Mouse (Mus musculus) testis, postnatal 10 days (tissue): ENCODE measurements around the gene Rgl1.
A peak's percentile ranks its signal among the peaks of the same experiment; 100 is the strongest.

Experiments
- DNase-seq: peaks from one replicate; pipeline ENCODE4 v3.0.0; 2021; ENCODE audit warnings: low spot score

The Rgl1 gene

DNA sequence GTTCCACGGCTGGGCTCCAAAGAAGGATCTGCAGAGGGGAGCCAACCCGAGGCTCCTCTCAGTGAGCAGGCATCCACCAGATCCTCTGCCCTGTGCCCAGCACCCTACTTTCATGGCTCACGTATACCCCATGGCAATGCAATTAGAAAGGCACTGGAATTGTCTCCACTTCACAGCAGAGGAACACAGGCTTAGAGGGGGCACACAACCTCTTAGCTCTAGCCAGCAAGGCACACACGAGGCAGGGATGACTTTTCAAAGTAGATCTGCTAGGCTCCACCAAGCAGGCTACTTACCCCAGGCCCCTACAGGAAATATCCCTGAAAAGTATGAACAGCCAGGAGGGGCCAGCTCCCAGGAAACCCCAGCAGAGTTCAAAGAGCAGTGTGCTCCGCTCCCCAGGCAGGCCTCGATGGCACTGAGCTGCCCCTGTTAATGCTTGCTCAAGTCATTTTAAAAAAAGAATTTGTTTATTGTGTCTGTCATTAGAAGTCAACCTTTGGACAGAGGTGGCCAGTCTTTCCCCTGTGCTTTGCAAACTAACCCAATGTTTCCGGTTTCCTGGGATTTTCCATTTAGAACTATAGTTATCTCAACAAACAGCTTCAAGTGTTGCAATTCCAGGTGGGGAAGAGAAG lies 151.3 kb downstream of the Rgl1 start:
- no peak for DNase-seq

DNA sequence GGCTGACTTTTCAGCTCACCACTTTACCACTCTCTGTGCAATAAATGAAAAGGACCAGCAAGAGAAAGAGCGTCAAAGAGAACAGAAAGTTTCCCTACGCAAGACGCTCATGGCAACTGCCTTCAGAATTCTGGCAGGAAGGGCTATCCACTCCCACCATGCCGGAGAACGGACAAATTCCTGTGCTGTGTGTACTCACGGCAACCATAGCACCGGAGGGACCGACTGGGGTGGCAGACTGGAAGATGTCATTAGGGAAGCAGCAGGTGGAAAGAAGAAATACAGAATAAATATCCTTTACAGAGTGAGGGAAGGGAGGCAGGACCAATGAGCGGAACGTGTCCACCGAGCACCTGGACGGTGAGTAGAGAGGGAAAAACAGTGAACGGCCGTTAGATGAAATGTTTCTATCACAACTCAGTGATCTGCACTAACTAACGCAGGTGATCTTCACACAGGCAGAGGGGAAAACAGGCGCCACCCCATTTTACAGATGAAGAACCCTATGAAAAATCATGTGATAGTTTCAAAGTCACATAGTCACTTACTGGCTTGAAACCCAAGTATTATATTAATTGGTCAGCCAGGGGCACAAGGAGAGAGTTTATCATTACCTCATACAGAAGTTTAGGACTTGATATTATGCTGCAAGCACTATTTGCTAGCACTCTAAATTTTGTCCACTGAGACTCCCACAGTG lies 152.8 kb downstream of the Rgl1 start:
- no peak for DNase-seq

- DNase-seq: no peak
Measured at GRCm38 (mm10) chr1:152612535-152613157, 153.5 kb downstream of the Rgl1 start.

DNA sequence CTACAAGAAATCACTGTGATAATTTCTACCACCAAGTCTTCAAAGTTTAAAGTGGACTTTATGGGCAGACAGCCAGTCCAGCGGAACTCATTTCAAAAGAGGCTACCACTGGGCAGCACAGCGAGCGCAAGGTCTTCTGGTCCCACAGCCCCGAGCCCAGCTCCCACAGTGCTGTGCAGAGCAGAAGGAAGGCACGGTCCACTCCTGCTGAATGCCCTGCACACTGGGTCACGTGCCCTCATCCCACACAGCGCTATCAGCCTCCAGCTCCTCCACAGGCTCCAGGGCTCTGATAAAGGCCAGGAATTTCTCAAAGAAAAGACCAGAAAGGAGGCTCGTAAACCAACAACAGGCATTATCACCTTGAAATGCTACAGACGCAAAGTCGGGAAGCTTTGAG lies 156.6 kb downstream of the Rgl1 start:
- DNase-seq: peak; percentile 76

DNA sequence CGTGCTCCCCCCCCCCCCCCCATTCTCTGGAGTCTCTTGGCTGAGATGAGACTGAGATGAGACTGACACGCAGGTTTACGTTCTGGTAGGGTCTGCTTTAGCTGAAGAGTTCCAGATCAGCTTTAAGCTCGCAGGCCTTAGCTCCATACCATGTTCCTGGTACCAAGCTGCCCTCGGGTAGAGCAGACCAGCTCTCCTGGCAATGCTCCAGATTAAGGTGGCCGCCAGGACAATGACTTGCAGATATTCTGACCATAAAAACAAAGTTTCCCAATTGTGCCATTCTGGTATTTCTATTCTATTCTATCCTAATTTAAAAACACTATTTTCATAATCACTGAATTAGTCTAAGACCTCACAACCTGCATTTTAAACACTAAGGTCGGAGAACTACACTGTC lies 157.1 kb downstream of the Rgl1 start:
- DNase-seq: no peak

- DNase-seq: no peak
Measured at GRCm38 (mm10) chr1:152607765-152608164, 158.4 kb downstream of the Rgl1 start.

- no peak for DNase-seq
Measured at GRCm38 (mm10) chr1:152606727-152607126, 159.4 kb downstream of the Rgl1 start.

- no peak for DNase-seq
Measured at GRCm38 (mm10) chr1:152605895-152606625, 160.1 kb downstream of the Rgl1 start.

DNA sequence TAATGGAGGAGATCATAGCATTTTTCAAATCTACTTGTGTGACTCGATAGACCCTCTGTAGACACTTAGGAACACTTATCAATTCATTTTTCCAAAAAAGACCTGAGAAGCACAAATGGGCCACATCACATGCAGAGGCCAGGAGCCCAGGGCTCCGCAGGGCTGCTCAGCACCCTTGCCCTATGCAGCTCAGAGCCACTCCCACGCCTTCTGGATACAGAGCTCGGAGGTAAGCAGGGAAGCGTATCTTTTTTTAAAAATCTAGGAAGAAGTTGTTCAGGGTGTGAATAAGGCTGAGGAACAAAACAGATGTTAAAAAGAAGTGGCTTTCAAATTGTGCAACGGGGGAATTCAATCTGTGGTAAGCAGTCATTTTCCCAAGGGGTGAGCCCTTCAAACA lies 162.0 kb downstream of the Rgl1 start:
- DNase-seq: no peak

- no peak for DNase-seq
Measured at GRCm38 (mm10) chr1:152603628-152604027, 162.5 kb downstream of the Rgl1 start.

DNA sequence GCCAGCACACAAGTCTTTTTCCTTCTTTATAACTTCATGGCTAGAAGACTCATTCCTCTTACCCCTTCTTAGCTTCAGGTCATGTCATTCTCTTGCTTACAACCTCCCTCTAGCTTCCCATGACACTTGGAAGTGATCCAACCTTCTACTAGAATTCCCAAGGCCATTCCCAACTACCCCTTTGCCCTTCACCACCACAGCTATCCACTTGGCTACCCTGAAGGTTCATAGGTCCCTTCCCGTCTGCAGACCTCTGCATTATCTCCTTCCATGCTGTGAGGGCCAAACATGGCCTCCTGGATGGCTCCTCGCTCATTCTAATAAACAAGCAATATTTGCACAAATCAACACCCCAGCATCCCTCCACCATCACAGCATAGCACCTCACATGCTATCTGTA lies 165.7 kb downstream of the Rgl1 start:
- DNase-seq: no peak

DNA sequence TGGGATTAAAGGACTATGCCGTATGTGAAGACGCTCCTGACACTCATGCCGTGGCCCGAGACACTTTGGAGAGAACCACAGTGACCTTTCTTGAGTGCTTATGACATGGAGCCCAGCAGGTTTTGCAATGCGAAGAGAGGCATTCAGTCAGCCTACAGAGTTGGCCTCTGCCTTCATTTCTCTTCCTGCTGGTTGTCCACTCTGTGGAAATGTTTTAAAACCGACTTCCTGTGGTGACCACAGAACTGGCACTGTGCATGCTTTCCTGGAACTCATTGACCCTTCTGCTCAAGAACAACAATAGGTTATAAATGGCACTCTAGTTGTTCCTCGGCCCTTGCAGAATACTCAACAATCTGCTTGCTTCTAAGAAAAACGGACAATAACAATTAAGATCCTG lies 166.8 kb downstream of the Rgl1 start:
- DNase-seq: no peak

DNA sequence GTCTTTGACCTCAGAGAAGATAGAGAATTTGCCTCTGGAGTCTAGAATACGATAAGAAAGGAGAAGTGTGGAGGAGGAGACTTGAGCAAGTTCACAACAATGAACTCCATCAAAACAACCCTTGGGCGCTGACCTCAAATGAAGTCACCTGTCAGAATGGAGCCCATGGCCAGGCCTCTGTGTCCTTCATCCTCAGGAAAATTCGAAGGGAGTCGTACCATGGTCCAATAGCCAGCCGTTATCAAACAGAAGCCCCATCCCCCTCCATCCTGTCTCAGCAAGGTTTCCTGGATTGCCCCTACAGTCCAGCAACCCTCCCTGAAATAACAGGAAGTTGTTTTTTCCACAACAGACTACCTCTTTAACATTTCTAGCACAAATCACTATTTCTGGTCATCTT lies 171.5 kb downstream of the Rgl1 start:
- no peak for DNase-seq

- DNase-seq: no peak
Measured at GRCm38 (mm10) chr1:152593831-152594549, 172.2 kb downstream of the Rgl1 start.

- DNase-seq: no peak
Measured at GRCm38 (mm10) chr1:152593382-152593781, 172.8 kb downstream of the Rgl1 start.

DNA sequence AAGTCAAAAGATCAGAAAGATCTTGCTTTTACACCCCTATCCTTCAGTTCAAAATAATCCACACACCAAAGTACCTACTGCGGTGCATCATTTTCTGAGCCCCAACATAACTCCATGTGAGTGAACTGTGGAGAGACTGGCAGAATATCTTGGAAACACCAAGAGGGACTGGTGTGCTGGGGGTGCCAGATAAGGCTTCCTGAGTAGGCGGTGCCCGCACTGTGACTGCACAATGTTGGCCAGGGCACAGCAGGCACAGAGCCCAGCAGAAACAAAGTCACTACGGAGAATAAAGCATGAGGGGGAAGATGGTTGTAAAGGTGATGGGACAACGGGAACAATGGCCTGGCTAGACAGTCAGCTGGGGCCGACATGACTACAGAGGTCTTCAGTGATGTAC lies 173.5 kb downstream of the Rgl1 start:
- DNase-seq: peak; percentile 60

GRCm38 (mm10) chr1:152591746-152592498 lies 174.2 kb downstream of the Rgl1 start:
- DNase-seq: no peak

- no peak for DNase-seq
Measured at GRCm38 (mm10) chr1:152590321-152590720, 175.8 kb downstream of the Rgl1 start.

DNA sequence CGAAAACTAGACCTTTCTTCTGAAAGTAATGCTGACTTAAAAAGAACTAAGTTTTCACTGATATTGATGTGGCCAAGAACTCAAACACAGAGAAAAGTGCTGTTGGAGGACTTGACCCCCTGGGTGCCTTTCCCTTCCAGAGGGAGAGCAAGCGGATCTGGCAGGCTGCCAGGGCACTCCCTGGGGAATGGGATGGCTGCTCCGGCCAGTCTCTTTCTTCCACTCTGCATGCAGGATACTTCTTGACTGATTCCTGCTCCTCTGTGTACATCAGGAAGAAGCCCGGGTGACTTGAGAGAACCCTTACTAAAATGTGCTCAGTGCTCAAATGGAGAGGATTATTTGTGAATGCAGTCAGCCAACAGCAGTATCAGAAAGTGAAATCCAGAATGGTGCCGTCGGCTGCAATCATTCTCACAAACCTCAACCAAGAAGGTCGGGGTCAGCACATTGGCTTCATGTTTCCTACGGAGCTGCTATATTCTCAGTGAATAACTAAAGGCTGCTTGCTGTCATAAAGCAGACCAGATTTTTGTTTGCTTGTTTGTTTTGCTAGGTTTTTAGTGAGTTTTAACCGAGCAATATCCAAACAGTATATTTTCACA lies 176.7 kb downstream of the Rgl1 start:
- peak; percentile 90 for DNase-seq

- no peak for DNase-seq
Measured at GRCm38 (mm10) chr1:152587431-152587830, 178.7 kb downstream of the Rgl1 start.

- DNase-seq: no peak
Measured at GRCm38 (mm10) chr1:152585385-152585984, 180.7 kb downstream of the Rgl1 start.
